Mouse (Mus musculus): ENCODE results near the gene Tmprss9.

Gene Tmprss9

DNA sequence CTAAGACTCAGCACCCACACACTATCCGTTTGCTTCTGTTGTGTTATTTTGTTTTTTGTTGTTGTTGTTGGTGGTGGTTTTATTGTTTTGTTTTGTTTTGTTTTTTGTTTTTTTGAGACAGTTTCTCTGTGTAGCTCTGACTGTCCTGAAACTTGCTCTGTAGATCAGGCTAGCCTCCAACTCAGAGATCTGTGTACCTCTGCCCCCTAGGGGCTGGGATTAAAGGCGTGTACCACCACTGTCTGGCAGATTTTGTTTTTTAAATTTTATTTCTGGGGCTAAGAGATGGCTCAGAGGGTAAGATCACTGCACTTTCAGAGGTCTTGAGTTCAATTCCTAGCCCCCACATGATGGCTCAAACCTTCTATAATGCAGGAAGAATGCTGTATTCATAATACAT lies 9.3 kb downstream of the Tmprss9 start:
- no peak for DNase-seq (ENCODE audit: inconsistent age in 2 of 2, low spot score in 1 of 2)

- DNase-seq (ENCODE audit: inconsistent age in 2 of 2, low spot score in 1 of 2): peak; percentile 72 to 90
Observed at GRCm38 (mm10) chr10:80881301-80881700, 9.7 kb downstream of the Tmprss9 start.

GRCm38 (mm10) chr10:80887181-80887580 lies 15.5 kb downstream of the Tmprss9 start:
- DNase-seq (ENCODE audit: inconsistent age in 2 of 2, low spot score in 1 of 2): peak; percentile 86 to 93

DNA sequence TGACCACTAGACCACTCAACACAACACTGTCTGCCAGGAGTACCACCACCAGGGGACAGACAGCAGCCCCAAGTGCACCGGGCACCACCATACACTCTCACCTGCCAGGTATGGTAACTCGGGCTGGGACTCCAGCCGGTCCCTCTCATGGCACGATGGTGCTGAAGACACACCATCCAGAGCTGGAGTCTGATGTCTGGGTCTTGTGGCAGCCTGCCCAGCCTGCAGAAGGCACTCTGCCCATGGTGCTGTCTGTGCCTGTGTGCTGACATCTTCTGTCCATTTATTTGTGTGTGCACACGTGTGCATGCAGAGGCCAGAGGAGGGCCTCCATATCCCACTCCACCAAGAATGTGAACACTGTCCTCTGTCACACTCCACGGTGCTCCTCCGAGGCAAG lies 23.5 kb downstream of the Tmprss9 start:
- no peak for DNase-seq (ENCODE audit: inconsistent age in 2 of 2, low spot score in 1 of 2)

DNA sequence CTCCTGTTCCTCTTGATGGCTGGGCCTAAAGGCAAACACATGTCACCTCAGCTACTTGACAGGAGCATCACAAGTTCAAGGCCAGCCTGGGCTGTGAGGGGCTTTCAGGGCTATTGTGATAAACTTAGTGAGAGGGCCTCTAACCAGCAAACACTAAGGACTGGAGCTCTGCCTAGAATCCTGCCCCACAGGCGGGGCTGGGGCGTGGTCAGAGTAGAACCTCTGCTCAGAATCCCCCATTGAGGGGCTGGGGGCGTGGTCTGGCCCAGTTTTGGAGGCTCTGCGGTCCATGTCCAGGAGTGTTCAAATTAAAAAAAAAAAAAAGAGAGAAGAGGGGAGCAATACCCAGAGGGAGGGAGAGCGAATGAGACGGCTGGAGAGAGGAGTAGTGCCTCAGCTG lies 24.0 kb downstream of the Tmprss9 start:
- no peak for DNase-seq (ENCODE audit: inconsistent age in 2 of 2, low spot score in 1 of 2)

GRCm38 (mm10) chr10:80896581-80897485 lies 25.2 kb downstream of the Tmprss9 start:
- DNase-seq (ENCODE audit: inconsistent age in 2 of 2, low spot score in 1 of 2): no peak

DNA sequence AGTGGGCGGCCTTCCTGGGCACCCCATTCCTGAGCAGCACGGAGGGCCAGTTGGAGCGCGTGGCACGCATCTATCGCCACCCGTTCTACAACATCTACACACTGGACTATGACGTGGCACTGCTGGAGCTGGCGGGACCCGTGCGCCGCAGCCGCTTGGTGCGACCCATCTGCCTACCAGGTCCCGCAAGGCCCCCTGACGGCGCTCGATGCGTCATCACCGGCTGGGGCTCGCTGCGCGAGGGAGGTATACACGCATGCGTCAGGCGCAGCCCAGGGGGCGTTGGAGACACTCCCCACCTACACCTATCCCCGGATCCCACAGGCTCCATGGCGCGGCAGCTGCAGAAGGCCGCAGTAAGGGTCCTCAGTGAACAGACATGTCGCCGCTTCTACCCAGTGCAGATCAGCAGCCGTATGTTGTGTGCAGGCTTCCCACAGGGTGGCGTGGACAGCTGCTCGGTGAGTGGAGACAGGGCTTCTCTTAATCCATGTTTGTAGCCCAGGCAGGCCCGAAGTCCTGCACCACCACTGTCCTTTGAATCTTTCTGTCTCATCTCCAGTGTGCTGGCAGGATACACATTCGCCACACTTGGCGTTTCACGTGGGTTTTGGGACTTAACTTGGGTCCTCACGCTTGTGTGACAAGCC lies 26.3 kb downstream of the Tmprss9 start:
- peak in 1 of 2 experiments; percentile 64 for DNase-seq (ENCODE audit: inconsistent age in 2 of 2, low spot score in 1 of 2)

GRCm38 (mm10) chr10:80899074-80899473 lies 27.4 kb downstream of the Tmprss9 start:
- DNase-seq (ENCODE audit: inconsistent age in 2 of 2, low spot score in 1 of 2): peak in 1 of 2 experiments; percentile 57

- peak in 1 of 2 experiments; percentile 51 for DNase-seq (ENCODE audit: inconsistent age in 2 of 2, low spot score in 1 of 2)
Observed at GRCm38 (mm10) chr10:80899591-80900317, 28.1 kb downstream of the Tmprss9 start.

GRCm38 (mm10) chr10:80900318-80901247 lies 28.9 kb downstream of the Tmprss9 start, which contains the start of gene Timm13:
Gene Timm13 (minus strand): TSS chr10:80900969.
- DNase-seq (ENCODE audit: inconsistent age in 2 of 2, low spot score in 1 of 2): peak; percentile 99

DNA sequence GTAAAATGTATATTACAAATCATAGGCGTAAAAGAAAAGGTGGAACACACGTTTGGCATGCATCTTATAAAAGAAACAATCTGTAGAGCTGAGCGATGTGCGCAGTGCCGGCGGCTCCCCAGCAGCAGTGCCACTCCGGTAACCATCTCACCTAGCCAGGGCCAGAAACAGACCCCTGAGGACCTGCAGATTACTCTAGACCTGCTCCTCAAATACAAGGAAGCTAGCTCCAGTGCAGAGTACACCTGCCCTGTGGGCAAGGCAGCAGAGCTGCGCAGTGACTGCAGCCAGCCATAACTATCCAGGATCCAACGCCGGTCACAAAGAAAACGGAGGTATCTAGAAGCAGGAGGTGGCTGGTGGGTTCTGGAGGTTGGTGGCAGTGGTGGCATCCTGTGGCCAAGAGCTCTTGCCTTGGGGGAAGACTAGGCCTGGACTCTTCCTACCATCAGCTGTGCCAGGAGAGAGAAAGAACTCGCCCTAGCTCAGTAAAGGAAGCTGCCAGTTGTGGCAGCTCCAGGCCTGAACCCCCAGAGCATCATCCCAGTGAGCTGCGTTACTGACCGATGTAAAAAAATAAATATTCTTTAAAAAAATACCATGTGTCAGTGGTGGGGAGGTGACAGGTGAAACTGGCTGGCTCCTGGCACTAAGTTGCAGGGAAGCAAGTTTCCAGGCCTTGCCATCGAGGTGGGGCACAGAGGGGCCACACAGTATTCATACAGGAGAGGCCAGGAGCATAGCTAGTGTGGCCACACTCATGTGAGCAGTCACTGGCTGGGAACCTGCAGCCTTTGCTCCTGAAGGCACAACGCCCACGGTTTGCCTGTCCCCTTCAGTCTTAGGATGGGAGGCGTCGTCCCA lies 30.0 kb downstream of the Tmprss9 start:
- peak; percentile 55 to 70 for DNase-seq (ENCODE audit: inconsistent age in 2 of 2, low spot score in 1 of 2)

GRCm38 (mm10) chr10:80902273-80902940 lies 30.8 kb downstream of the Tmprss9 start:
- DNase-seq (ENCODE audit: inconsistent age in 2 of 2, low spot score in 1 of 2): no peak

DNA sequence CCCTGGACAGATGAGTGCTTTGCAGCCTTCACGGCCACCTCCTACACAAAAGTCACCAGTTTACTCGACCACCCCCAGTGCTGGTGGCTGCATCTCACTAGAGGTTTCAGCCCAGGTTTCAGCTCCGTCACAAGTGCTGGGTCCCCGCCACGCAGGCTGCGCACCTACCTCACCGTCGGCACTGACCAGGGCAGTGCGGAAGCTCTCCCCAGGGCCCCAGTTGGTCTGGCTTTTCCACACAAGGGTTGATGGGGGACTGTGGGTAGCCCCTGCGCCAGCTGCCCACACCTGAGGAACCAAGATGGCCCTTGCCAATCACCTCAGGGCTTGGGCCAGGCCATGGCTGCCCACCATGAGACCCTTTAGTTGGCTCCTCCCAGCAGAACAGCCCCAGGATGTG lies 31.6 kb downstream of the Tmprss9 start:
- peak in 1 of 2 experiments; percentile 42 for DNase-seq (ENCODE audit: inconsistent age in 2 of 2, low spot score in 1 of 2)

DNA sequence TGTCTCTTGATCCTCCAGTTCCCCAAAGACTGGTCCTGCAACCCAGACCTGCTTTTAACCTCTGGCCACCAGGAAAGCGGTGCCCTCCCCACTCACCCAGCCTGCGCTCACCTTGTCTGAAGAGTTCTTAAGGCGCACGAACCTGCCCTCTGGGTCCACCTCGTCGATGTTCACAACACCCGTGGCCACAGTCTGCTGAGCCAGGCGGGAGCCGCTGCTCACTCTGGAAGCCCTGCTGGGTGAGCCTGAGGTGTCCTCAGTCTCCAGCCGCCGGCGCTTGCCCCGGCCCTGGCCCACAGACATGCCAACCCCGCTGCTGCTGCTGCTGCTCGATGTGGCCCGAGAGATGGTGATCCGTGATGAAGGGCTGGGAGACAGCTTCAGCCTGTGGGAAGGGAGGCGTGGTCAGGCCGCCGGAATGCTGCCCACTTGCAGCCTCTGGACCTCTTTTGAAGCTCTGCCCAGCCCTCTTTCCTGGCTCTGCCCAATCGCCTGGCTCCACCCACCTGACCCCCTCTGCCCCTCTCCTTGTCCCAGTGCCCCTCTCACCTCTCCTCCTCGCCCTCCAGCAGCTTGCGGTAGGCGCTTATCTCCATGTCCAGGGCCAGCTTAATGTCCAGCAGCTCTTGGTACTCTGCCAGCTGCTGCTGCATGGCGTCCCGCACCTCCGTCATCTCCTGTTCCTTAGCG lies 32.5 kb downstream of the Tmprss9 start:
- DNase-seq (ENCODE audit: inconsistent age in 2 of 2, low spot score in 1 of 2): peak; percentile 64 to 65

DNA sequence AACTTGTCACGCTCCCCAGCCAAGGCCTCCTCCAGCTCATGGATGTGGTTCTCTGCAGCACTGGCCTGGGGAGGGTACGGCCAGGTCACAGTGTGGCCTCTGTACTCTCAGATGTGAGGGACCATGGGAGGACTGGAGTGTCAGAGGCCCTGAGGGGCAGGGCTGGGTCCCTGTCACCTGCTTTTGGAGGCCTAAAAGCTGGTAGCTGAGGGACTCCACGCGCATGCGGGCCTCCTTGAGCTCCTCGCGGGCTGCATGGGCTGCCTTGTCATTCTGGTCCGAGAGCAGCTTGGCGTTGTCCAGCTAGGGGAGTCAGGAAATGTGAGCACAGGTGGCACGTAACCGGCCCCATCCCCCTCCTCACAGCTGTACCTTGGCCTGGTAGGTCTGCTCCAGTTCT lies 33.1 kb downstream of the Tmprss9 start:
- DNase-seq (ENCODE audit: inconsistent age in 2 of 2, low spot score in 1 of 2): no peak

DNA sequence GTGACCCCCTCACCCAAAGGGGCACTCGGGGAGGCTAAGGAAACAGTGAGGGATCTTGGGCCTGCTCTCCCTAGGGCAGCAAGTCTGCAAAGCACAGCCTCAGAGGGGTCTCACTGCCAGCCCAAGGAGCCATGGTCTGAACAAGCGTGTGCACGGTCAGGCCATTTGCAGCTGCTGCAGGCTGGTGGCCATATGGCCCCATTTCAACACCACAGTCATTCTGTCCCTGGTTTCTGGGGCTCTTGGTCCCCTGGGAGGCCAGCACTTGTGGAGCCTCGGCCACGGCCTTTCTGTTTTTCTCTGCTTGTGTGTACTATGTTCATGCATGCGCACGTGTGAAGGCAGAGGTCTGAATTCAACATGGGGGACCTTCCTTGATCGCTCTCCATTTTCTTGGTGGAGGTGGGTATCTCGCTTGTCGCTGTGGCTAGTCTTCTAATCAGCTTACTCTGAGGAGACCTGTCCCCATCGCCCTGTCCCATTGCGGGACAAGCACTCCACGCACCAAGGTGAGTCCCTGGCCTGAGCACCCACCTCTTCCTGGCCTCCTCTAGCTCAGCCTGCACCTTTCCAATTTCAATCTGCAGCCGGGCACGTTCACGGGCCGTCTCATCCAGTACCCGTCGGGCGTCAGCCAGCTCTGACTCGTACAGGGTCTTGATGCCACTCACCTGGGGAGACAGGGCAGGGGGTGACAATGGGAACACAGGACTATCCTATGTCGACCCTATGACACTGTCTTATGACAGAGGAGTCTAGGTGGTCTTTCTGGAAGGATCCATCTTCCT lies 37.9 kb downstream of the Tmprss9 start:
- peak in 1 of 2 experiments; percentile 23 for DNase-seq (ENCODE audit: inconsistent age in 2 of 2, low spot score in 1 of 2)

DNA sequence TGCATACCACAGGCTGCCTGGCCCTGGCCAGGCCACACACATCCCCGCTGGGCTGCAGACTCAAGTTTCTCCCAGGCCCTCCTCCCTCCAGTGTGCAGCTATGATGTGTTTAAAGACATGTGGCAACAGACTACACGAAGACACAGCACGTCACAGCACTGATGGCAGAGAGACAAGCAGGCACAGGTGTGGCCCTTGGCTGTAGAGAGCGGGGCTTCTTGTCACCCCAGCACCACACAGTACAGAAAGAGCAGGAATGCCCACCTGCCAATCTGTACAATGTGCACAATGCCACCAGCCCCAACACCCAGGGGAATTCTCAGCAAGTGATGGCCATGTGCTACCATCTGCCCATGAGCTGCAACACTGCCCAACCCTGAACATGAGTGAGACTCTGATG lies 39.7 kb downstream of the Tmprss9 start:
- DNase-seq (ENCODE audit: inconsistent age in 2 of 2, low spot score in 1 of 2): no peak
